Mouse (Mus musculus): Measurements from ENCODE around the gene Kif13a. TPM values are rescaled to one million over a fixed set of nuclear protein-coding genes. Genes with fewer than 3 reads are reported as not detected.

Kif13a gene
- polyA plus RNA-seq, 1 experiment, result 33.5 TPM

DNA sequence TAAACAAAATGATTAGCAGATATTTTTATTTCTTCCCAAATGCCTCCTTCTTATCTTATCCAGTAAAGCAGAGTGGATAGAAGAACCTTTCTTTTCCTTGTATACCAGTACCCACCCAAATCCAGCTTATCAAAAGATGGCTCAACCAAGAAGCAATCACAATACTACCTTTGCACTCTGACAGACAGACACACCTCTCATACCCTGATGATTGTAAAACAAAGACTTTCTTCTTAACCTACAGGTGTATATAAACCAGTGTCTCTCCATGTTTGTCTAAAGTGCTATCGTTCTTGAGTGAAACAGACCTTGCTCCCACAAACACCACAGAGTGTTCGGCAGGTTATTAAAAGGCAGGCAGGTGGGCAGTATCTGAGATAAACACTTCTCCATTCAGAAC, 70.5 kb downstream of the Kif13a start:
- H3K36me3 ChIP-seq (ENCODE audit: control insufficient read depth, insufficient read depth, low read length), result no peaks in the 10 kb centered on the region
- WGBS, result 27% methylated on average over 2 of the region's 2 CpGs
- TF ChIP-seq POLR2A (IDR thresholded peaks at IDR 0.05; ENCODE audit: low read depth, low read length), result no peak
- no peak for TF ChIP-seq CTCF (IDR thresholded peaks at IDR 0.05; ENCODE audit: extremely low read depth, insufficient read length, insufficient replicate concordance, low read depth, low read length)
- peak overlapping the region; percentile 80 for H3K27ac ChIP-seq (ENCODE audit: insufficient read depth, low read depth, low read length)
- no peak overlapping the region for H3K4me3 ChIP-seq (ENCODE audit: low read depth, low read length)
- peaks cover 21% of the 10 kb centered on the region; the same call in 1 of the 2 replicates for H3K4me1 ChIP-seq (ENCODE audit: control insufficient read depth, insufficient read depth, insufficient read length, low read length)
- no peaks in the 10 kb centered on the region for H3K27me3 ChIP-seq (ENCODE audit: control insufficient read depth, insufficient read depth, low read length)

DNA sequence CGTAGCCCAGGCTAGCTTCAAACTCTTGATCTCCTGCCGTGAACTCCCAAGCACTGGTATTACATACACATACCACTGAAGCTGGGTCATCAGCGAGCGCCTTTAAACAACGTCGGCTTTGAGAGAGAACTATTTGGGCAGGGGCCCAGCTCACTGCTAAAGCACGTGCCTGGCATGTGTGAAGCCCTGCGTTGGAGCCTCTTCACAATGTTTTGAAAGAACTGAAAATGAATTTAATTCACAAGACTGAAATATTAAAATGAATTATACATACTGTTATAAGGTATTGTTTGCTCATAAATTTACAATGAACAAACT, 70.9 kb downstream of the Kif13a start:
- H3K4me1 ChIP-seq (ENCODE audit: control insufficient read depth, insufficient read depth, insufficient read length, low read length), result peaks cover 21% of the 10 kb centered on the region; the same call in 1 of the 2 replicates
- H3K27me3 ChIP-seq (ENCODE audit: control insufficient read depth, insufficient read depth, low read length), result no peaks in the 10 kb centered on the region
- no peak for TF ChIP-seq POLR2A (IDR thresholded peaks at IDR 0.05; ENCODE audit: low read depth, low read length)
- H3K27ac ChIP-seq (ENCODE audit: insufficient read depth, low read depth, low read length), result peak overlapping the region; percentile 73
- 26% methylated on average over 8 of the region's 8 CpGs for WGBS
- H3K36me3 ChIP-seq (ENCODE audit: control insufficient read depth, insufficient read depth, low read length), result no peaks in the 10 kb centered on the region
- H3K4me3 ChIP-seq (ENCODE audit: low read depth, low read length), result no peak overlapping the region

DNA sequence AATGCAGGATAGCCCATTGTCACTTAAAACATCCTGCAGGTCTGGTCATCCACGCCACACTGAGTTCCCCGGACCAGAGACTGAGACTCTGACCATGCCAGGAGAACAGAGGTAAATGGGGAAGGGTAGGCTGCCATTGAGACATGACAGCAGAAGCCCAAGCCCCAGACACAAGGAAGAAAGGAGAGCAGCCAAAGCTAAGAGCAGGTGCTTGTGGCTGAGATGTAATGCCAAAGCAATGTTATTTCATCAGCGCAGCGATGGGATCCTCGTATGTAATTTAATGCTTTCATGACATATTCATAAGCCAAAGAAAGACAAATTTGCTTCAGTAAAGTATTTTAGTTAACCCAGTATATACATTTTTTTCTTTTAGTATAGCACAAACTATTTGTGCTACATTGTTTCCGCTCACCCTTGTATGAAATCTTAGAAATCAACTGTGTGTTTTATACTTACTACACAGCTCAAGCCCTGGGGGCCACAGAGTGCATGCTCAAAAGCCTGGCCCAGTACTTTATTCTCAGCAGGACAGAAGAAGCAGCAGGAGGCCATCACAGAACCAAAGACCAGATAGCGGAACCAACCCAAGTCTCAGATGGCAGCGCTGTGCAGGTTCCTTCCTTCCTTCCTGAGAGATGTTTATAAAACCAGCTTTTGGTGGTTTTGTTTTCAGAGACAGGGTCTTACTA, 71.4 kb downstream of the Kif13a start:
- WGBS, result 93% methylated on average over 8 of the region's 8 CpGs
- Histone ChIP-seq H3K36me3 (ENCODE audit: control insufficient read depth, insufficient read depth, low read length) (no peaks in the 10 kb centered on the region), H3K4me1 (ENCODE audit: control insufficient read depth, insufficient read depth, insufficient read length, low read length) (peaks cover 19% of the 10 kb centered on the region; the same call in 1 of the 2 replicates), H3K27me3 (ENCODE audit: control insufficient read depth, insufficient read depth, low read length) (no peaks in the 10 kb centered on the region), H3K4me3 (ENCODE audit: low read depth, low read length) (no peak overlapping the region), H3K27ac (ENCODE audit: insufficient read depth, low read depth, low read length) (peak overlapping the region; percentile 73)
- TF ChIP-seq CTCF (IDR thresholded peaks at IDR 0.05; ENCODE audit: extremely low read depth, insufficient read length, insufficient replicate concordance, low read depth, low read length), result no peak
- TF ChIP-seq POLR2A (IDR thresholded peaks at IDR 0.05; ENCODE audit: low read depth, low read length), result no peak

DNA sequence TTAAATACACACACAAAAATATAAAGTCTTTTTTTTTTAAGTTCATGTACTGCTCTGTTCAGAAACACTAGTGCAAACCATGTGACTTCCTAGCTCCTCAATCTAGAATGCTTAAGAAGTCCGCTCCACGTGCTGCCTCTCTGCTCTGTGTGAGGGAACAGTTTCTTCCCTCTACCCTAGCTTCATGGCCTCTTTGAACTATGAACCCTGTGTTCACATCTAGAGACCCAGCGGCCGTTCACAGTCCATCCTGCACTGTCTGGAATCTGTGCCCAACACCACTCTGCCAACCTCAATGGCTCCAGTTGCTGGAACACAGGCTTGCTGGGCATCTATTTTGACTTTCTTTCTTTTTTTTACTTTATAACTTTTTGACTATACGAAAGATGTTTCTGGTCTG, 75.2 kb downstream of the Kif13a start:
- no peak for TF ChIP-seq POLR2A (IDR thresholded peaks at IDR 0.05; ENCODE audit: low read depth, low read length)
- no peak for TF ChIP-seq CTCF (IDR thresholded peaks at IDR 0.05; ENCODE audit: extremely low read depth, insufficient read length, insufficient replicate concordance, low read depth, low read length)
- Histone ChIP-seq H3K27me3 (ENCODE audit: control insufficient read depth, insufficient read depth, low read length) (no peaks in the 10 kb centered on the region), H3K27ac (ENCODE audit: insufficient read depth, low read depth, low read length) (no peak overlapping the region; the same call in 1 of the 2 replicates), H3K4me3 (ENCODE audit: low read depth, low read length) (no peak overlapping the region), H3K36me3 (ENCODE audit: control insufficient read depth, insufficient read depth, low read length) (no peaks in the 10 kb centered on the region), H3K4me1 (ENCODE audit: control insufficient read depth, insufficient read depth, insufficient read length, low read length) (peaks cover 20% of the 10 kb centered on the region; the same call in 1 of the 2 replicates)
- 69% methylated on average over 5 of the region's 5 CpGs for WGBS

DNA sequence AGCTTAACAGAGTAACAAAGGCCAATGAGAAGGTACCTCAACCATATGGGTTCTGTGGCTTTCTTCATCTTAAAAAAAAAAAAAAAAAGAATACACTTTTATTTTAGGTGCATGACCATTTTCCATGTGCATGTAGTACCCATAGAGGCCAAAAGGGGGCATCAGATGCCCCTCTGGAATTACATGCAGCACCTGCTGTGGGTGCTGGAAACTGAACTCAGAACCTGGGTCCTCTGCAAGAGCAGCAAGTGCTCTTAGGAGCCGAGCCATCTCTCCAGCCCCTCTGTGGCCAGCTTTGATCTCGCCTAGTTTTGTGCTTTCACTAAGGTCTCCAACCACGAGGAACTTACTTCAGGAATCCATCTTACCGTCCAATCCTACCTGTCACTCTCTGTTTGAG, 77.2 kb downstream of the Kif13a start:
- no peak overlapping the region for H3K4me3 ChIP-seq (ENCODE audit: low read depth, low read length)
- peaks cover 9% of the 10 kb centered on the region; the same call in 1 of the 2 replicates for H3K4me1 ChIP-seq (ENCODE audit: control insufficient read depth, insufficient read depth, insufficient read length, low read length)
- WGBS, result 93% methylated on average over 4 of the region's 4 CpGs
- no peak overlapping the region for H3K27ac ChIP-seq (ENCODE audit: insufficient read depth, low read depth, low read length)
- H3K36me3 ChIP-seq (ENCODE audit: control insufficient read depth, insufficient read depth, low read length), result peaks cover 3% of the 10 kb centered on the region; the same call in 1 of the 2 replicates
- TF ChIP-seq POLR2A (IDR thresholded peaks at IDR 0.05; ENCODE audit: low read depth, low read length) (no peak), CTCF (IDR thresholded peaks at IDR 0.05; ENCODE audit: extremely low read depth, insufficient read length, insufficient replicate concordance, low read depth, low read length) (peak; percentile 18; the same call in 1 of the 2 replicates)
- no peaks in the 10 kb centered on the region for H3K27me3 ChIP-seq (ENCODE audit: control insufficient read depth, insufficient read depth, low read length)

DNA sequence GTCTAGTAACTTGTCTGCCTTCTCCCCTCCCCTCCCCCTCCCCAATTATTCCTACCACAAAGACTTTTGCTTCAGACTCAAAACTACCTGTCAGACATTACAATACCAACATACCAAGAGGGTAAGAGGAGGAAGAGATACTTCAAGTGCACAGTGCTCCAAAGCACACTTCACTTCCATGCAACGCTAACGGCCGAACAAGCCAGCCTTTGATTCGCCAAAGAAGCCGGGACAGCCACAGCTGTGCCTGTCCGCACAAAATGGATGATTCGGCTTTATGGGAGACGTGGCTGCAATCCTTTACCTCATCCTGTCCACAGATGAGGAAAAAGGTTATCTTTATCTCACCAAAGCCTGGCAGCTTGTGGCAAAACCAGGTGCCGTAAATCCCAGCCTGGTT, 84.2 kb downstream of the Kif13a start:
- 90% methylated on average over 9 of the region's 9 CpGs for WGBS
- H3K27me3 ChIP-seq (ENCODE audit: control insufficient read depth, insufficient read depth, low read length), result no peaks in the 10 kb centered on the region
- H3K4me3 ChIP-seq (ENCODE audit: low read depth, low read length), result no peak overlapping the region
- no peak overlapping the region for H3K27ac ChIP-seq (ENCODE audit: insufficient read depth, low read depth, low read length)
- peaks cover 6% of the 10 kb centered on the region; the same call in 1 of the 2 replicates for H3K4me1 ChIP-seq (ENCODE audit: control insufficient read depth, insufficient read depth, insufficient read length, low read length)
- TF ChIP-seq POLR2A (IDR thresholded peaks at IDR 0.05; ENCODE audit: low read depth, low read length), result no peak
- TF ChIP-seq CTCF (IDR thresholded peaks at IDR 0.05; ENCODE audit: extremely low read depth, insufficient read length, insufficient replicate concordance, low read depth, low read length), result no peak
- peaks cover 10% of the 10 kb centered on the region for H3K36me3 ChIP-seq (ENCODE audit: control insufficient read depth, insufficient read depth, low read length)

DNA sequence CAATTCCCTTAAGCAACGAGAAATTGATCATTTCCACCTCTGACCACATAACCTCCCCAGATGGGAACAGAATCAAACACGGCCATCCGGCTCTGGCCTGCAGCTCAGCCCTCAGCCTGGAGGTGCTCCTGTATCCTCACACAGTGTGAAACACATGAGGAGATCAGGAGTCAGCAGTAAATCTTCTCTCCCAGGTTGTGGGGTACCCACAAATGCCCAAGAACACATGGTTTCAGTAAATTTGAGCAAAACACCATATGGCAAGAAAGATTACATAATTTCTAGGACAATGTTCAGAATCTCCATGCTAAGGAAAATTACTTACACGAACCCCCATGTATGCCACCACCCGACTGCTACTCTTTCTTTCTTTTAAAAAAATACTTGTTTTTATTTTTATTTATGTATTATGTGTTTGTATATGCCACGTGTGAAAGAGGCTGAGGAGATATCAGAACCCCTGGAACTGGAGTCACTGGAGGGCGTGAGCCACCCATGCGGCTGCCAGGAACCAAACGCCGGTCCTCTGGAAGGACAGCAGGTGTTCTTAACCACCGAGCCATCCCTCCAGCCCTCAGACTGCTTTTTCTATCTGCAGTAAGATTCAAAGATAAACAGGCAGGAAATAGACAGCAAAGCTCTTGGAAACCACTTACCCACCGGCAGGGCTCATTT, 85.0 kb downstream of the Kif13a start:
- 72% methylated on average over 12 of the region's 12 CpGs for WGBS
- no peak for TF ChIP-seq POLR2A (IDR thresholded peaks at IDR 0.05; ENCODE audit: low read depth, low read length)
- no peak for TF ChIP-seq CTCF (IDR thresholded peaks at IDR 0.05; ENCODE audit: extremely low read depth, insufficient read length, insufficient replicate concordance, low read depth, low read length)
- Histone ChIP-seq H3K4me1 (ENCODE audit: control insufficient read depth, insufficient read depth, insufficient read length, low read length) (no peaks in the 10 kb centered on the region), H3K36me3 (ENCODE audit: control insufficient read depth, insufficient read depth, low read length) (peaks cover 10% of the 10 kb centered on the region), H3K4me3 (ENCODE audit: low read depth, low read length) (no peak overlapping the region), H3K27me3 (ENCODE audit: control insufficient read depth, insufficient read depth, low read length) (no peaks in the 10 kb centered on the region), H3K27ac (ENCODE audit: insufficient read depth, low read depth, low read length) (no peak overlapping the region)
